Mouse (Mus musculus): ENCODE data around the gene Cyb5d1. TPM values are rescaled to one million over a fixed set of nuclear protein-coding genes. Genes with fewer than 3 reads are reported as not detected.

The Cyb5d1 gene
- polyA plus RNA-seq, 1 experiment from 2014 or later: 25.3 TPM

DNA sequence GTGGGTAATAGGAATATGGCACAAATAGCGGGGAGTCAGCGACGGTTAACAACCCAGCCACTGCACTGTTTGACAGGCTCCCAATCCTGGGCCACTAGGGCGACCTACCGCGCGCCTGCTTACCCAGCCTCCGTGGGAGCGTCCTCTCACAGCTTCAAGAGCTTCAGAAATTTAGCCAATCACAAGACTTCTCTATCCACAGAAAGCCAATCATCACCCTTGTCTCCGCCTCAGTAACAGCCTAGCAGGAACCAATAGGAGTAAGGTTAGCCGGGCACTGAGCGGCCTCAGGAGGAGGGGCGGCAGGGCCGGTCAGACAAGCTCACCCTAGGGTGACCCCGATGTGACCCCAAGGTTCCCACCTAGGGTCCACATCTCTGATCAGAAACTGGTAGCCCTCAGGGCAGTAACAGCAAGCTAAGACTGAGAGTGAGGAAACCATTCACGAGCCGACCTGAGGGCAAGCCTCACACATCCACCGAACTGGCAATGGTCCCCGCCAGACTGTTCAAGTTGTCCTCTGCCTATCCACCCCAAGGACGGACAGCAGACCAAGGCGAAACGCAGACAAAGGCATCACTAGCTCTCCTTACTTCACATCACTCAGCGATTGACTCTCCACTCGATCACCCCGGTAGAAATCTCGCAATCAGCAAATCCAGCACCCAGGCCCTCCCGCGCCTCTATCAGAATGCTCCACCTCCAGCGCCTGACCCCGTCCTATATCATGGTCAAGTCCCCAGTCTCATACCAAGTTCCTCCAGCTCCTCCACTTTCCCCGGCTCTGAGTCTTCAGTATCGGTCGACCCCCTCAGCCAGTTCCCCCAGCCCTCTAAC, 13.3 kb upstream of the Cyb5d1 start:
- H3K36me3 ChIP-seq: peaks cover 40% of the 10 kb centered on the region
- ATAC-seq (ENCODE audit: insufficient read depth, low FRiP score, low read depth): peak; percentile 74
- WGBS: under 1% methylated on average over 33 of the region's 33 CpGs
- H3K4me1 ChIP-seq: peaks cover 30% of the 10 kb centered on the region
- H3K4me3 ChIP-seq (replicated peaks): peak overlapping the region; percentile 68
- peak overlapping the region; percentile 98 for H3K27ac ChIP-seq
- H3K27me3 ChIP-seq (replicated peaks): no peaks in the 10 kb centered on the region
- H3K4me2 ChIP-seq: peak overlapping the region; percentile 93
- H3K9ac ChIP-seq: peak overlapping the region; percentile 82
- no peaks in the 10 kb centered on the region for H3K9me3 ChIP-seq

DNA sequence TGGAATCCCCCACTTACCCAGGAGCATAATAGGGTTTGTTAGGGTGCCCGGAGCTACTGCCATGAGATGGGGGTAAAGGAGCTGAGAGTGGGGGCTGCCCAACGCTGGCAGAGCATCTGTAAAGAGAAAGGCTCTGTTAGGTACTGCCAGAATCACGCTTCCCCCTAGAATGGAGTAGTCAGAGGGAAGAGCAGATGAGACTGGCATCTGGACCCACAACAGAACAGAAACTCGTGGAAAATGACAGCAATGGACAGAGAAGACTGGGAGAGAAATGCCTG, 12.2 kb upstream of the Cyb5d1 start:
- no peak for ATAC-seq (ENCODE audit: insufficient read depth, low FRiP score, low read depth)
- Histone ChIP-seq H3K4me2 (peak overlapping the region; percentile 93; the same call in 1 of the 2 replicates), H3K4me1 (peaks cover 19% of the 10 kb centered on the region), H3K4me3 (replicated peaks) (no peak overlapping the region), H3K27me3 (replicated peaks) (no peaks in the 10 kb centered on the region), H3K27ac (no peak overlapping the region), H3K36me3 (peaks cover 46% of the 10 kb centered on the region), H3K9ac (no peak overlapping the region), H3K9me3 (no peaks in the 10 kb centered on the region)
- WGBS: 77% methylated on average over 4 of the region's 4 CpGs

DNA sequence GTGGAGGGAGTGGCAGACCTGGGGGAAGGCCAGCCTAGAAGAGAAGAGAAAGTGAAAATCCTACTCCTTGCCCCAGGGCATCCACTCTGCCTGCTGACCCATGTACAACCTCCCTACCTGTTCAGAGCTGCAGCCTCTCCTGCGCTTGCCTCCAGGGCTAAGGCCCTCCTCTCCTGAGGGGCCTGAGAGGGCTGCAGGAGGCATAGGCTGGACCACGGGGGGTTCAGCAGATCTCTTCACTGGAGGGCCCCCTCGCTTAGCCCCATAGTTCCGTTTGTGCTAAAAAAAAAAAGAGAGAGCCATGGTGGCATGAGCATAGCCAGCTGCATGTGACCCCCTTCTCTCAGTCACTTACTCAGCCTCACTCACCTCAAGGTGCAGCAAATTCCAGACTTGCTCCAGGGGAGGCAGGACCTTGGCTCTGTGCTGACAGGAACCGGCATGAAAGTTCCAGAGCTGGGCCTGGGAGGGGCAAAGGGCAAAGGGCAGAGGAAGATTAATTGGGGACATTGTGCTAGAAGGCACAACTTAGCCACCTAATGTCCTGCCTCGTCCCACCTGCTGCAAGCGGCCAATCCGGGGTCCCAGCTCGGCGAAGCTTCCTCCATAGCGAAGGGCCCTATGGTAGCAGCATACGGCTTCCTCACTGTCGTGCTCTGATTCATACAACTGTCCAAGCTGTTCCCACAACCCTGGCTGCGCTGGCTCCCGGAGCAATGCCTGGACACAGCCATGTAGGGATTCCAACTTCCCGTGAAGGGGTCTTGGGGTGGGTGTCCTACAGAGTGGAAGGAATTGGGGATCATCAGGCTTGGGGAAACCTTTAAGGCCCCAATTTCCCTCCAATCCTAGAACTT, 11.7 kb upstream of the Cyb5d1 start:
- Histone ChIP-seq H3K4me3 (replicated peaks) (no peak overlapping the region), H3K9me3 (no peaks in the 10 kb centered on the region), H3K27me3 (replicated peaks) (no peaks in the 10 kb centered on the region), H3K9ac (no peak overlapping the region), H3K4me2 (no peak overlapping the region), H3K4me1 (peaks cover 14% of the 10 kb centered on the region), H3K27ac (no peak overlapping the region), H3K36me3 (peaks cover 48% of the 10 kb centered on the region)
- 85% methylated on average over 16 of the region's 16 CpGs for WGBS
- ATAC-seq (ENCODE audit: insufficient read depth, low FRiP score, low read depth): no peak

DNA sequence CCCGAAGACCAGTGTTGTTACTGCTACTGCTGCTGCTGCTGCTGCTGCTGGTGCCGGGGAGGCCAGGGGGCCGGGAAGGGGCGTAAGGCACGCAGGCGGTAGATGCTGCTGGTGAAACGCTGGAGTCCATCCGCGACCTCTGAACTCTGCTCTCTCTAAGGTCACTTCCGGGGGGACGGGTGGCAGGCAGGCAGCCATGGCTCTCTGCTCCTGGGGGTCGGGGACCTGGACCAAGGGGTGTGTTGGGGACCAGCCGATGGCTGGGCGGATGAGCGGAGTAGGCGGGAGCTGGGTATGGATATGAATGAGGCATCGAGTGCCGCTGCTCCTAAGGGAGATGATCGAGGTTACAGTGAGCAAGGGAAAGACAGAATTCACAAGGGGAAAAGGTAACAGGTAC, 10.9 kb upstream of the Cyb5d1 start:
- Histone ChIP-seq H3K36me3 (peaks cover 56% of the 10 kb centered on the region), H3K27ac (no peak overlapping the region), H3K4me3 (replicated peaks) (no peak overlapping the region), H3K4me1 (peaks cover 14% of the 10 kb centered on the region), H3K9me3 (no peaks in the 10 kb centered on the region), H3K9ac (no peak overlapping the region), H3K4me2 (no peak overlapping the region), H3K27me3 (replicated peaks) (no peaks in the 10 kb centered on the region)
- no peak for ATAC-seq (ENCODE audit: insufficient read depth, low FRiP score, low read depth)
- 86% methylated on average over 19 of the region's 19 CpGs for WGBS

DNA sequence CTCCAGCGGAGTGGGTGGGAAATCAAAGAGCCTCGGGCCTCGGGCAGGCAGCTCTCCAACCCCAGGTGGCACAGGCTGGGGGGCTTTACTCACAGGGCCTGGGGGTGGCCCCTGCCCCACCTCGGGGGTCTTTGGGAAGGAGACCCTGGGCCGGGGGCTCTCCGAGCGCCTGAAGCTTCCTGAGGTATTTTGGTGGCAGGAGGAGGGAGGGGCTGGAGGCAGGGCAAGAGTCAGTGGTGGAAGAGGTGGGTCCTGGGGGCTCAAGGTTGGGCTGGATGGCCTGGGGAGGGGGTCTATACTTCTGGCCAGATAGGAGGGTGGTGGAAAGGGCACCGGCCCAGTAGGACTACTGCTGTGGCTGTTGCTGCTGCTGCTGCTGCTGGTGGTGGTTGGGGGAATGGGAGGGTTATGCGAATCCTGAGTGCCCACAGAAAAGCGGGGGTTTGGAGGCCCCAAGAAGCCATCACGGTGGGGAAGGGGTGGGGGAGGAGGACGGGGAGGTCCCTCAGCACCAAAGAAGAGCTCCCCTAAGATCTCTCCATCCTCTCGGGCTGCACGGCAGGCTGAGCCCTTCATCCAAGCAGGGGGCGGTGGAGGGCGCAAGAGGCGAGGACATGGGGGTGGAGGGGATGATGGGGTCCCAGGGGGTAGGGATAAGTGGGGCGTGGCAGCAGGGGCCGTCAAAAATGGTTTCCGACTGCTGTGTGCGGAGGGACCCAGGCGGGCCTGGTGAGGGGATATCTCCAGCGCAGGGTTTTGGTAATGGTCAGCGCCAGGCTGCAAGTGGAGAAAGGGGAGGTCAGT, 10.2 kb upstream of the Cyb5d1 start:
- Histone ChIP-seq H3K4me2 (no peak overlapping the region), H3K4me3 (replicated peaks) (no peak overlapping the region), H3K27ac (no peak overlapping the region), H3K27me3 (replicated peaks) (no peaks in the 10 kb centered on the region), H3K9ac (no peak overlapping the region), H3K36me3 (peaks cover 61% of the 10 kb centered on the region), H3K4me1 (peaks cover 15% of the 10 kb centered on the region), H3K9me3 (no peaks in the 10 kb centered on the region)
- ATAC-seq (ENCODE audit: insufficient read depth, low FRiP score, low read depth): no peak
- 89% methylated on average over 24 of the region's 24 CpGs for WGBS

DNA sequence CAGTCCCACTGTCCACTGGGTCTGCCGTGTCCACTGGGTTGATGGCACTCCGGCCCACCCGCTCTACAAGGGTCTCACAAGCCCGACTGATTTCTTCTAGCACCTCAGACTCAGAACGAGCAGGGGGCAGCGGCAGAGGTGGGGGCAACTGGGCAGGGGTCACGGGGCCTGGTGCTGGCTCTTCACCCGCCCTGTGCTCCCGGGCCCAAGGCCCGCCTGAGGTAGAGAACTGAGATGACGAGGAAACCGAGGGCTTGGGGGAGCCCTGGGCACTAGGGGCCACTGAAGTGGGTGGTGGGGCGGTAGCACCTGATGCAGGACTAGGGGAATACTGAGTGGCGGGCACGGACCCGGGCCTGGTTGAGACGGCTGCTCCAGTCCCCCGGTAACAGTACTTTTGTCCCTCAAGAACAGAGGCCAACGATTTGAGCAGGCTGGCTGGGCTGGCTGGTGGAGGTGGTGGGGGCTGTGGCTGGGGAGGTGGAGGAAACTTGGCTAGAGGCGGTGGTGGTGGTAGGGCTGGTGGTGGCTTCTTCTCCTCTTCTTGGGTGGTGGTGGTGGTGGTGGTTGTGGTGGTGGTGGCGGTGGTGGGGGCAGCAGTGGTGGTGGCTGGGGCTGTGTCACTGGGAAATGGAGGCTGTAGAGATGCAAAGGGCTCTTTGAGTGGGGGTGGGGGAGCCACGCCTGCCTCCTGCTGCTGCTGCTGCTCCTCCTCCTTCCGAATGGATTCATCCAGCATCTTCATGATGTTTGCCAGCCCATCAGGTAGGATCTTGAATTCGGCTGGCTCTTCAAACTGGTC, 9.4 kb upstream of the Cyb5d1 start:
- Histone ChIP-seq H3K9me3 (no peaks in the 10 kb centered on the region), H3K4me2 (no peak overlapping the region), H3K4me3 (replicated peaks) (no peak overlapping the region), H3K36me3 (peaks cover 69% of the 10 kb centered on the region), H3K4me1 (peaks cover 23% of the 10 kb centered on the region), H3K9ac (no peak overlapping the region), H3K27me3 (replicated peaks) (no peaks in the 10 kb centered on the region), H3K27ac (no peak overlapping the region)
- ATAC-seq (ENCODE audit: insufficient read depth, low FRiP score, low read depth): no peak
- WGBS: 91% methylated on average over 24 of the region's 24 CpGs

DNA sequence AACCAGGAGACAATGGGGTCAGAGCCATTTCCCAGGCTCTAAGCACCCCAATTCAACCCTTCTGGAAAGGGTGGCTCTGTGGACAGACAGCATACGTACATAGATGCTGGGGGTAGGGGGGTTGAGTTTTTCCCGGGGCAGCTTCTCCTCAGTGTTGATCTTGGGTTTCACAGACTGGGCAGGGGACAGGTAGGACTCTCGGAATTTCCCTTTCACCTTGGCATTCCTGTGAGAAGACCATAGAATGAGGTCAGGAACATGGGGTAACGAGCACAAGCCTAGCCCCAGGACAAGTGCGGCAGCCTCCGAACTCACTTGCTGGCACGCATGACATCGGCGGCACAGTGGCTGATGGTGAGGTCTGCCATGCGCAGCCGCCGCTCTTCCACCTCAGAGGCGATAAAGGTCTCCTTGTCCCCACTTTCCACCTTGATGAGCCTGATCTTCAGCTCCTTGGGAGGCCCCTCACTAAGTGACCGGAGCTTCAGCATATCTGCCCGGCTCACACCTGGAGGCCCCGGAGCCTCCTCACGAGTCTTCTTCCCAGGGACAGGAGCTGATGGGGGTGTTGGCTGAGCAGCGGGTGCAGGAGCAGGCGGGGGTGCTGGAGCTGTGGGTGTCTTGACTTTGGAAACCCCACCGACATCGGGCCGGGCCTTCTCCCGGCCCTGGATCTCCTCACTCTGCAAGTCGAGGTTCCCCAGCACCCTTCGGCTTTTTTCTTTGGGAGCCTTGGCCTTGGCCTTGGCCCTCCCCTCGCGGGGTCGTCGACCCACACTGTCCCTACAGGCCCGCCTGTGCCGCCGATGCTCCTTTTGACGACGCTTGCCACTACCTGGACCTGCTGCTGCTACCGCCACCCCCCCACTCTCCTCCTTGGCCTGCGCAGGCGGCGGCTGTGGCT, 8.5 kb upstream of the Cyb5d1 start:
- 90% methylated on average over 36 of the region's 38 CpGs for WGBS
- H3K4me3 ChIP-seq (replicated peaks): no peak overlapping the region
- peaks cover 28% of the 10 kb centered on the region for H3K4me1 ChIP-seq
- H3K4me2 ChIP-seq: no peak overlapping the region
- no peaks in the 10 kb centered on the region for H3K9me3 ChIP-seq
- H3K9ac ChIP-seq: no peak overlapping the region
- H3K27ac ChIP-seq: no peak overlapping the region
- ATAC-seq (ENCODE audit: insufficient read depth, low FRiP score, low read depth): no peak
- peaks cover 74% of the 10 kb centered on the region for H3K36me3 ChIP-seq
- no peaks in the 10 kb centered on the region for H3K27me3 ChIP-seq (replicated peaks)

DNA sequence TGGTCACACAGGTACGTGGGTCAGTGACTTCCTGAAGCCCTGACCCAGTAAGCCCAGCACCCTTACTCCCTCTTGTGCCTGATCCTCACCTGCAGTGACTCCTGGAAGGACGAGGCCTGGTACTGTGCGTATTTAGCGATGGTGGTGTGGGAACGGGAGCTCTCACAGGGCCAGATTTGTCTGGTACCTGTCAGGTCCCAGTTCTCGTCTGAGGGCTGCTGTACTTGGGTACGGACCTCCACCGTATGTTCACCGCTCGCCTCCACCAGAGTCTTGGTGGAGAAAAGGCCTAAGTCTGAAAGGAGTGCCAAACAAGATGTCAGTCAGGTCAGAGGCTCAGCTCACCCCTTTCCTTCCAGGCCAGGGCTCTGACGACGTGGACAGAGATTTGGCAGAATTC, 6.6 kb upstream of the Cyb5d1 start:
- no peak for ATAC-seq (ENCODE audit: insufficient read depth, low FRiP score, low read depth)
- Histone ChIP-seq H3K27me3 (replicated peaks) (no peaks in the 10 kb centered on the region), H3K36me3 (peaks cover 64% of the 10 kb centered on the region), H3K4me1 (peaks cover 37% of the 10 kb centered on the region), H3K9me3 (no peaks in the 10 kb centered on the region), H3K4me3 (replicated peaks) (no peak overlapping the region), H3K27ac (no peak overlapping the region), H3K9ac (no peak overlapping the region), H3K4me2 (no peak overlapping the region)
- WGBS: 82% methylated on average over 12 of the region's 12 CpGs

DNA sequence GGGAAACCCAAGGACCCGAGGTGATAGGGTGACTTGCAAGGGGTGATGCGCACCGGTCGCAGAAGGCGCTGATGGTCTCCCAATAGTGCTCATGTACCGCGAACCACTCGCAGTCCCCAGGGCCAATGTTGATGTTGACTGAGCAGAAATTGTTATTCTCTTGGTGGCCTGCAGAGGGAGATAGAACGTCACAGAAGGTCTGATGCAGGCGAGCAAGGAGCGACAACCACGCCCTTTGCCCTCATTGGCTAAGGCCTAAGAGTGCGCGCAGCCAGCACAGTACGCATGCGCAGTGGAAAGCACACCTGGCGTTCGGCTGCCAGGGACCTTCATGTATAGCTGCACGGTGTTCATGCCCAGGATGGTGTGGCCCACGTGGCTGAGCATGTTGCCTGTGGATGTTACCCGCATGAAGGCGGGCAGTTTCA, 5.8 kb upstream of the Cyb5d1 start:
- 22% methylated on average over 22 of the region's 22 CpGs for WGBS
- ATAC-seq (ENCODE audit: insufficient read depth, low FRiP score, low read depth): peak; percentile 70
- Histone ChIP-seq H3K27me3 (replicated peaks) (no peaks in the 10 kb centered on the region), H3K27ac (no peak overlapping the region), H3K36me3 (peaks cover 58% of the 10 kb centered on the region), H3K9me3 (no peaks in the 10 kb centered on the region), H3K4me1 (peaks cover 43% of the 10 kb centered on the region), H3K9ac (no peak overlapping the region), H3K4me3 (replicated peaks) (no peak overlapping the region), H3K4me2 (no peak overlapping the region)

DNA sequence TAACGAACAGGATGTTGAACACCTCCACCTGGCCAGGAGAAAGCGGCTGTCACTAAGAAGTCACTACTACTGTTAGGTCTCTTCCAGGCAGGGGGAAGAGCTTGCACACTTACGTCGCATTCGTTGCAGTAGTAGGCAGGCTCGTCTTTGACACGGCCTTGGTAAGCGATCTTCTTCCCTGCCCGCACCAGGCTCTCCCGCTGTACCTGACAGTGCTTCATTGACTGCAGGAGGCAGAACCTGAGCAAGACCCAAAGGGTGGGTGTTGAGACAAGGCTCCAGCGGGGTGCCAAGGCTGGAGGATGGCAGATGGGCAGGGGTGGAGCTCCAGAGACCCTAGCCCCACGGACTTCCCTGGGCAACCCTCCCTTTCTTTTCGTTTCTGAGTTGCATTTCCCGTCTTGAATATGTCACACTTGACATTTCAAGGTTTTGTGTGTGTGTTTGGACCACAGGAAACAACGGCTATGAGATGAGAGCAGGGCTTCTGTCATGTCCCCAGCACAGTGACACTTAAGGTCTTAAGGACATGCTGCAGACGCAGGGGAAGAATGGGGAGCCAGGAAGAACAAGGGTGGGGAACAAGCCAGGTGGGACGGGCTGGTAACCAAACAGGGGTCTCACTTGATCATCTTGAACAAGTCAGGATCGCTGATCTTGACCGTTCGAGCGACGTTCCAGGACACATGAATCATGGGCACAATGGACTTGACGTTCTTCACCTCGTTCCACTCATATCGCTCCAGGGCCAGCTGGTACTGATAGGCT, 4.8 kb upstream of the Cyb5d1 start:
- Histone ChIP-seq H3K9me3 (no peaks in the 10 kb centered on the region), H3K4me2 (no peak overlapping the region), H3K27ac (no peak overlapping the region), H3K4me1 (peaks cover 43% of the 10 kb centered on the region), H3K9ac (no peak overlapping the region), H3K27me3 (replicated peaks) (no peaks in the 10 kb centered on the region), H3K36me3 (peaks cover 48% of the 10 kb centered on the region), H3K4me3 (replicated peaks) (no peak overlapping the region)
- ATAC-seq (ENCODE audit: insufficient read depth, low FRiP score, low read depth): no peak
- 79% methylated on average over 25 of the region's 25 CpGs for WGBS

Measured in stomach, embryonic 15.5 days (tissue).